Mouse (Mus musculus): ENCODE data around the gene Stxbp3.

Stxbp3 gene

GRCm38 (mm10) chr3:108762597-108763111 is 77.7 kb downstream of the Stxbp3 start:
- no peak for DNase-seq

GRCm38 (mm10) chr3:108759566-108760420 is 80.5 kb downstream of the Stxbp3 start:
- DNase-seq: no peak

- no peak for DNase-seq
Measured at GRCm38 (mm10) chr3:108757570-108757969, 82.8 kb downstream of the Stxbp3 start.

GRCm38 (mm10) chr3:108756131-108756530 is 84.2 kb downstream of the Stxbp3 start:
- DNase-seq: no peak

- no peak for DNase-seq
Measured at GRCm38 (mm10) chr3:108755542-108755941, 84.8 kb downstream of the Stxbp3 start.

- no peak for DNase-seq
Measured at GRCm38 (mm10) chr3:108754541-108754940, 85.8 kb downstream of the Stxbp3 start.

- no peak for DNase-seq
Measured at GRCm38 (mm10) chr3:108751691-108752090, 88.6 kb downstream of the Stxbp3 start.

GRCm38 (mm10) chr3:108751061-108751460 is 89.3 kb downstream of the Stxbp3 start:
- no peak for DNase-seq

- DNase-seq: no peak
Measured at GRCm38 (mm10) chr3:108744060-108744459, 96.3 kb downstream of the Stxbp3 start.

All from kidney, postnatal 4 days (tissue).